Mouse (Mus musculus) midbrain, embryonic 13.5 days (tissue): ENCODE results near the gene H2-DMa. TPM values are rescaled to one million over a fixed set of nuclear protein-coding genes. Genes with fewer than 3 reads are reported as not detected.

ENCODE experiments used
- ATAC-seq: fragments of 200-750 bp; cut with Nextera tagmentation; 2 replicates; pipeline ENCODE4 v1.8.0; 2017; ENCODE audit warnings: mild to moderate bottlenecking, moderate TSS enrichment, moderate library complexity
- H3K27ac ChIP-seq: fragments of 300-500 bp; sonication (generic); 2 replicates; pipeline ENCODE4 v1.5.1; 2015; ENCODE audit warnings: inconsistent platforms, mild to moderate bottlenecking, moderate library complexity
- H3K27me3 ChIP-seq: fragments of 300-500 bp; sonication (generic); 2 replicates; pipeline ENCODE4 v1.6.1; 2015; ENCODE audit warnings: mild to moderate bottlenecking, inconsistent platforms
- H3K36me3 ChIP-seq: fragments of 300-500 bp; sonication (generic); 2 replicates; pipeline ENCODE4 v1.6.1; 2015; ENCODE audit warnings: mild to moderate bottlenecking, inconsistent platforms
- H3K4me1 ChIP-seq: fragments of 300-500 bp; sonication (generic); replicated peaks from 2 replicates; pipeline ENCODE4 v1.6.1; 2015; ENCODE audit warnings: inconsistent platforms
- H3K4me2 ChIP-seq: fragments of 300-500 bp; sonication (generic); replicated peaks from 2 replicates; pipeline ENCODE4 v1.6.1; 2015; ENCODE audit warnings: moderate library complexity, mild to moderate bottlenecking, inconsistent platforms
- H3K4me3 ChIP-seq: fragments of 300-500 bp; sonication (generic); replicated peaks from 2 replicates; pipeline ENCODE4 v1.5.1; 2015; ENCODE audit warnings: mild to moderate bottlenecking, inconsistent platforms
- H3K9ac ChIP-seq: fragments of 300-500 bp; sonication (generic); replicated peaks from 2 replicates; pipeline ENCODE4 v1.6.1; 2015; ENCODE audit warnings: mild to moderate bottlenecking, inconsistent platforms
- H3K9me3 ChIP-seq: fragments of 300-500 bp; sonication (generic); 2 replicates; pipeline ENCODE4 v1.6.1; 2016; ENCODE audit warnings: mild to moderate bottlenecking, inconsistent platforms
- WGBS: fragments of 180-500 bp; shearing (Covaris S2); methylation state at CpG from one replicate; pipeline ENCODE4 v1.1.7; 2015; 5-methylcytosine and 5-hydroxymethylcytosine counted together
- polyA plus RNA-seq: library from polyadenylated mRNA; unstranded; fragments of >200 nt; fragmentation: Nextera tagmentation; extraction: Ambion mirVana; gene quantifications from 2 replicates; pipeline ENCODE4 v1.2.1, GENCODE M21; 2015

Gene H2-DMa
- polyA plus RNA-seq, 1 experiment from 2014 or later = 15.3 TPM

- Histone ChIP-seq H3K9ac (peak overlapping the region; percentile 99), H3K9me3 (no peaks in the 10 kb centered on the region), H3K27me3 (no peaks in the 10 kb centered on the region), H3K36me3 (peaks cover 25% of the 10 kb centered on the region), H3K4me3 (peak overlapping the region; percentile 100), H3K27ac (peak overlapping the region; percentile 100), H3K4me1 (peaks cover 40% of the 10 kb centered on the region), H3K4me2 (peak overlapping the region; percentile 98)
- 0 out of 2 replicates have a peak, but pooled peaks have one; percentile 7 for ATAC-seq
- under 1% methylated on average over 31 of the region's 31 CpGs for WGBS
Observed at GRCm38 (mm10) chr17:34120814-34121171, 1.5 kb downstream of the H2-DMa start.

GRCm38 (mm10) chr17:34121172-34121878 lies 2.0 kb downstream of the H2-DMa start:
- WGBS = 0% methylated on average over 33 of the region's 35 CpGs
- H3K9me3 ChIP-seq = no peaks in the 10 kb centered on the region

GRCm38 (mm10) chr17:34121879-34122187 lies 2.5 kb downstream of the H2-DMa start:
- Histone ChIP-seq H3K27ac (peak overlapping the region; percentile 100), H3K27me3 (0 out of 2 replicates have a peak, but pooled peaks cover 3% of the 10 kb centered on the region), H3K9me3 (no peaks in the 10 kb centered on the region), H3K4me3 (peak overlapping the region; percentile 100), H3K4me2 (peak overlapping the region; percentile 98), H3K4me1 (peaks cover 30% of the 10 kb centered on the region), H3K9ac (peak overlapping the region; percentile 99), H3K36me3 (peaks cover 19% of the 10 kb centered on the region)
- ATAC-seq = peak; percentile 10; the same call in 1 of the 2 replicates
- 2% methylated on average over 10 of the region's 10 CpGs for WGBS

More at GRCm38 (mm10) chr17:34121172-34121878, 2.0 kb downstream of the H2-DMa start:
- Histone ChIP-seq H3K27me3 (no peaks in the 10 kb centered on the region), H3K36me3 (peaks cover 23% of the 10 kb centered on the region), H3K27ac (peak overlapping the region; percentile 100), H3K4me1 (peaks cover 36% of the 10 kb centered on the region), H3K4me3 (peak overlapping the region; percentile 100), H3K9ac (peak overlapping the region; percentile 99), H3K4me2 (peak overlapping the region; percentile 98)
- ATAC-seq = peak; percentile 32

- 0 out of 2 replicates have a peak, but pooled peaks cover 4% of the 10 kb centered on the region for H3K27me3 ChIP-seq
- H3K4me1 ChIP-seq = peaks cover 26% of the 10 kb centered on the region
- peak; percentile 49 for ATAC-seq
- H3K9ac ChIP-seq = peak within 1 kb of the TSS; percentile 99
- H3K36me3 ChIP-seq = peaks cover 15% of the 10 kb centered on the region
- H3K4me2 ChIP-seq = peak within 1 kb of the TSS; percentile 98
- WGBS = under 1% methylated on average over 56 of the region's 75 CpGs
- peak within 1 kb of the TSS; percentile 100 for H3K27ac ChIP-seq
- no peaks in the 10 kb centered on the region for H3K9me3 ChIP-seq
- H3K4me3 ChIP-seq = peak within 1 kb of the TSS; percentile 100
Observed at GRCm38 (mm10) chr17:34122188-34122984, 3.0 kb downstream of the H2-DMa start, which contains the start of gene Brd2. Gene Brd2, minus strand, starts transcription at chr17:34122634.

GRCm38 (mm10) chr17:34123111-34123510 lies 3.8 kb downstream of the H2-DMa start:
- ATAC-seq = no peak
- peak overlapping the region; percentile 100 for H3K4me3 ChIP-seq
- peaks cover 27% of the 10 kb centered on the region for H3K4me1 ChIP-seq
- H3K9me3 ChIP-seq = no peaks in the 10 kb centered on the region
- peaks cover 12% of the 10 kb centered on the region for H3K36me3 ChIP-seq
- peak overlapping the region; percentile 98 for H3K4me2 ChIP-seq
- peak overlapping the region; percentile 99 for H3K9ac ChIP-seq
- peak overlapping the region; percentile 100; the same call in 1 of the 2 replicates for H3K27ac ChIP-seq
- 2% methylated on average over 7 of the region's 7 CpGs for WGBS
- peaks cover 9% of the 10 kb centered on the region; the same call in 1 of the 2 replicates for H3K27me3 ChIP-seq

- 3% methylated on average over 2 of the region's 2 CpGs for WGBS
- no peak for ATAC-seq
- peak overlapping the region; percentile 98 for H3K4me2 ChIP-seq
Observed at GRCm38 (mm10) chr17:34123518-34123917, 4.2 kb downstream of the H2-DMa start.

GRCm38 (mm10) chr17:34124649-34125048 lies 5.3 kb downstream of the H2-DMa start:
- H3K4me2 ChIP-seq = no peak overlapping the region
- H3K36me3 ChIP-seq = 0 out of 2 replicates have a peak, but pooled peaks cover 3% of the 10 kb centered on the region
- H3K4me3 ChIP-seq = no peak overlapping the region
- no peak overlapping the region for H3K27ac ChIP-seq
- peaks cover 18% of the 10 kb centered on the region for H3K27me3 ChIP-seq
- H3K9ac ChIP-seq = no peak overlapping the region
- H3K4me1 ChIP-seq = peaks cover 40% of the 10 kb centered on the region
- 88% methylated on average over 6 of the region's 6 CpGs for WGBS
- ATAC-seq = no peak
- H3K9me3 ChIP-seq = no peaks in the 10 kb centered on the region

More at GRCm38 (mm10) chr17:34123518-34123917, 4.2 kb downstream of the H2-DMa start:
- no peaks in the 10 kb centered on the region for H3K9me3 ChIP-seq
- H3K27ac ChIP-seq = peak overlapping the region; percentile 30; the same call in 1 of the 2 replicates
- peaks cover 11% of the 10 kb centered on the region; the same call in 1 of the 2 replicates for H3K27me3 ChIP-seq
- H3K9ac ChIP-seq = peak overlapping the region; percentile 99
- peaks cover 8% of the 10 kb centered on the region for H3K36me3 ChIP-seq
- H3K4me1 ChIP-seq = peaks cover 31% of the 10 kb centered on the region
- peak overlapping the region; percentile 100 for H3K4me3 ChIP-seq

- H3K4me2 ChIP-seq = no peak overlapping the region
- WGBS = 62% methylated on average over 9 of the region's 9 CpGs
- no peak overlapping the region for H3K4me3 ChIP-seq
- peaks cover 40% of the 10 kb centered on the region for H3K4me1 ChIP-seq
- H3K9ac ChIP-seq = no peak overlapping the region
- ATAC-seq = no peak
- H3K27ac ChIP-seq = no peak overlapping the region
- peaks cover 18% of the 10 kb centered on the region for H3K27me3 ChIP-seq
- H3K36me3 ChIP-seq = 0 out of 2 replicates have a peak, but pooled peaks cover 3% of the 10 kb centered on the region
- no peaks in the 10 kb centered on the region for H3K9me3 ChIP-seq
Observed at GRCm38 (mm10) chr17:34126826-34127420, 7.6 kb downstream of the H2-DMa start.

- Histone ChIP-seq H3K27me3 (peaks cover 18% of the 10 kb centered on the region), H3K27ac (no peak overlapping the region), H3K9me3 (no peaks in the 10 kb centered on the region), H3K4me2 (no peak overlapping the region), H3K4me1 (peaks cover 40% of the 10 kb centered on the region), H3K36me3 (0 out of 2 replicates have a peak, but pooled peaks cover 3% of the 10 kb centered on the region), H3K9ac (no peak overlapping the region), H3K4me3 (no peak overlapping the region)
- ATAC-seq = no peak
- WGBS = 21% methylated on average over 6 of the region's 6 CpGs
Observed at GRCm38 (mm10) chr17:34127475-34127874, 8.1 kb downstream of the H2-DMa start.

GRCm38 (mm10) chr17:34128264-34128937 lies 9.1 kb downstream of the H2-DMa start:
- Histone ChIP-seq H3K4me3 (no peak overlapping the region), H3K9ac (peak overlapping the region; percentile 44; the same call in 1 of the 2 replicates), H3K36me3 (0 out of 2 replicates have a peak, but pooled peaks cover 3% of the 10 kb centered on the region), H3K27ac (no peak overlapping the region), H3K4me1 (peaks cover 37% of the 10 kb centered on the region), H3K4me2 (peak overlapping the region; percentile 19; the same call in 1 of the 2 replicates), H3K9me3 (no peaks in the 10 kb centered on the region), H3K27me3 (peaks cover 18% of the 10 kb centered on the region)
- ATAC-seq = no peak
- WGBS = 20% methylated on average over 13 of the region's 13 CpGs
